In the genomic region with DNA sequence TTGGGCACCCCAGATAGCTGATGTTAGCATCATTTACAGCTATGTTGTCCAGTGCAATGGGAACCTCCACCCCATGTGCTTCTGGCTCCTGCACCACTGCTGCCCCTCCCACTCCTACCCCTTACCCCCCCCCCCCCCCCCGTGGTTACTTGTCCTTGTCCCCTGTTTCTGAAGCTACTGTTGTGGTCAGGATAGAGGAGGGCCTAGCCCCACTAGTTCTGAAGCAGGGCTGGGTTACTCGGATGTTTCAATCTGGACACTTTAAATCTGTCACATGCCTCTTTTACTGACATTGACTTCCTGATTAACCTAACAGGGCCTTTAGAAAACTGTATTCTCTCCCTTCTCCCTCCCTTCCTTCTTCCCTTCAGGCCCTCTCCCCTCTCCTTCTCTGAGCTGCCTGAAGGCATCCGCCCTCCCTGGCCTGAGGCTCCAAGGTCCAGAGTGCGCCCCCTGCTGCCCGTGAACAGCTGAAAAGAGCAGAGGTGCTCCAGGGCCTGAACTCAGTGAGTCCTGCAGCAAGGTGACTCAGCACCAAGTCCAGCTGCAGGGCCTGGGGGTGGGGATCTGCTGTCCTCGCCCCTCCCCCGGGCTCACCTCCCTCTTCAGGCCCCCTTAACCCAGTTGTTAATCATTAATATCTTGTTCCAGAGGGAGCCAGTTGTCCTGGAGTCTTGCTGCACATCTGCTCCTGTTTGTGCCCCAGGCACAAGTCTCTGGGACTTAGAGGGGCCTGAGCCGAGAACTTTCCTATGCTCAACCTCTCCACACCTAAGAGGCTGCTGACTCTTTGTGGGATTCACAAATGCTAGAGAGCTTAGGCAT, we compare ENCODE assay signal across 8 mouse cellular contexts. TPM values are rescaled to one million over a fixed set of nuclear protein-coding genes. Genes with fewer than 3 reads are reported as not detected.
A peak's percentile ranks its signal among the peaks of the same experiment; 100 is the strongest.
DNase-seq lines count a peak whose midpoint lies in the region; ATAC-seq and TF ChIP-seq lines count a peak whose summit lies in the region.

No protein-coding gene starts in this region.

- no peak overlapping the region for H3K9ac ChIP-seq in embryonic facial prominence, embryonic 13.5 days
- H3K9ac ChIP-seq in heart, embryonic 11.5 days (ENCODE audit: low read depth, low read length): no peak overlapping the region
- H3K9ac ChIP-seq in kidney, embryonic 15.5 days: no peak overlapping the region
- H3K9ac ChIP-seq in limb, embryonic 15.5 days: no peak overlapping the region
- H3K9ac ChIP-seq in midbrain, postnatal 0 days (replicated peaks; ENCODE audit: low read length, poor library complexity, severe bottlenecking): no peak overlapping the region

- peak; percentile 48; the same call in 1 of the 2 replicates for ATAC-seq in embryonic facial prominence, embryonic 13.5 days (ENCODE audit: insufficient number of reproducible peaks, insufficient read depth, low FRiP score, low TSS enrichment, low read depth)
- ATAC-seq in heart, embryonic 11.5 days (replicated peaks; ENCODE audit: insufficient number of reproducible peaks, low FRiP score, low TSS enrichment): peak; percentile 70
- ATAC-seq in kidney, embryonic 15.5 days (replicated peaks; ENCODE audit: low FRiP score): peak; percentile 93
- ATAC-seq in limb, embryonic 15.5 days (ENCODE audit: insufficient number of reproducible peaks, low FRiP score, low TSS enrichment, low read depth): peak; percentile 61
- ATAC-seq in midbrain, postnatal 0 days (ENCODE audit: low FRiP score): peak; percentile 68; the same call in 1 of the 2 replicates

- H3K4me2 ChIP-seq in embryonic facial prominence, embryonic 13.5 days: no peak overlapping the region
- no peak overlapping the region for H3K4me2 ChIP-seq in heart, embryonic 11.5 days
- H3K4me2 ChIP-seq in kidney, embryonic 15.5 days: no peak overlapping the region
- no peak overlapping the region for H3K4me2 ChIP-seq in limb, embryonic 15.5 days
- H3K4me2 ChIP-seq in midbrain, postnatal 0 days (ENCODE audit: low read depth, low read length, poor library complexity, severe bottlenecking): no peak overlapping the region

- peak; percentile 84 for TF ChIP-seq CTCF in midbrain, postnatal 0 days (IDR thresholded peaks at IDR 0.05)

- H3K36me3 ChIP-seq in embryonic facial prominence, embryonic 13.5 days: no peaks in the 10 kb centered on the region
- H3K36me3 ChIP-seq in heart, embryonic 11.5 days (ENCODE audit: control insufficient read depth, insufficient read depth, low read length): no peaks in the 10 kb centered on the region
- H3K36me3 ChIP-seq in kidney, embryonic 15.5 days: no peaks in the 10 kb centered on the region
- no peaks in the 10 kb centered on the region for H3K36me3 ChIP-seq in limb, embryonic 15.5 days
- H3K36me3 ChIP-seq in midbrain, postnatal 0 days (ENCODE audit: insufficient read depth, low read length): no peaks in the 10 kb centered on the region

- no peak overlapping the region for H3K4me3 ChIP-seq in embryonic facial prominence, embryonic 13.5 days
- H3K4me3 ChIP-seq in heart, embryonic 11.5 days (ENCODE audit: low read depth, low read length): no peak overlapping the region
- no peak overlapping the region for H3K4me3 ChIP-seq in kidney, embryonic 15.5 days (replicated peaks)
- H3K4me3 ChIP-seq in limb, embryonic 15.5 days: no peak overlapping the region
- no peak overlapping the region for H3K4me3 ChIP-seq in midbrain, postnatal 0 days (ENCODE audit: low read depth, low read length)

- peaks cover 9% of the 10 kb centered on the region for H3K4me1 ChIP-seq in embryonic facial prominence, embryonic 13.5 days
- no peaks in the 10 kb centered on the region for H3K4me1 ChIP-seq in heart, embryonic 11.5 days (ENCODE audit: control insufficient read depth, insufficient read depth, low read length)
- peaks cover 12% of the 10 kb centered on the region for H3K4me1 ChIP-seq in kidney, embryonic 15.5 days
- H3K4me1 ChIP-seq in limb, embryonic 15.5 days: peaks cover 6% of the 10 kb centered on the region; the same call in 1 of the 2 replicates
- H3K4me1 ChIP-seq in midbrain, postnatal 0 days (ENCODE audit: insufficient read depth, low read length): no peaks in the 10 kb centered on the region

- peak; percentile 81 for DNase-seq in A20 (ENCODE audit: low read depth, low spot score)
- peak; percentile 88 to 92 for DNase-seq in adrenal gland, postnatal 36 days
- peak; percentile 59 for DNase-seq in midbrain, postnatal 0 days (ENCODE audit: low spot score)
- DNase-seq in spleen, postnatal 14 days (ENCODE audit: low spot score in 2 of 2): peak; percentile 74 to 83

- H3K27ac ChIP-seq in embryonic facial prominence, embryonic 13.5 days: no peak overlapping the region
- no peak overlapping the region for H3K27ac ChIP-seq in heart, embryonic 11.5 days (ENCODE audit: low read depth, low read length)
- peak overlapping the region; percentile 77 for H3K27ac ChIP-seq in kidney, embryonic 15.5 days
- H3K27ac ChIP-seq in limb, embryonic 15.5 days: no peak overlapping the region
- no peak overlapping the region for H3K27ac ChIP-seq in midbrain, postnatal 0 days (ENCODE audit: low read depth, low read length)

- WGBS in embryonic facial prominence, embryonic 13.5 days: 25% methylated on average over 8 of the region's 8 CpGs
- WGBS in heart, embryonic 11.5 days (ENCODE audit: insufficient replicate concordance): 24% methylated on average over 8 of the region's 8 CpGs
- 20% methylated on average over 8 of the region's 8 CpGs for WGBS in kidney, embryonic 15.5 days
- 25% methylated on average over 8 of the region's 8 CpGs for WGBS in limb, embryonic 15.5 days
- WGBS in midbrain, postnatal 0 days: 26% methylated on average over 7 of the region's 8 CpGs

- H3K27me3 ChIP-seq in embryonic facial prominence, embryonic 13.5 days: 0 out of 2 replicates have a peak, but pooled peaks cover 7% of the 10 kb centered on the region
- H3K27me3 ChIP-seq in heart, embryonic 11.5 days (ENCODE audit: control insufficient read depth, insufficient read depth, low read length): no peaks in the 10 kb centered on the region
- no peaks in the 10 kb centered on the region; the same call in 1 of the 2 replicates for H3K27me3 ChIP-seq in kidney, embryonic 15.5 days
- H3K27me3 ChIP-seq in limb, embryonic 15.5 days: no peaks in the 10 kb centered on the region
- no peaks in the 10 kb centered on the region for H3K27me3 ChIP-seq in midbrain, postnatal 0 days (ENCODE audit: insufficient read depth, low read length)

- no peaks in the 10 kb centered on the region for H3K9me3 ChIP-seq in embryonic facial prominence, embryonic 13.5 days
- H3K9me3 ChIP-seq in heart, embryonic 11.5 days (replicated peaks; ENCODE audit: control insufficient read depth, low read length): no peaks in the 10 kb centered on the region
- H3K9me3 ChIP-seq in kidney, embryonic 15.5 days (replicated peaks): no peaks in the 10 kb centered on the region
- no peaks in the 10 kb centered on the region for H3K9me3 ChIP-seq in limb, embryonic 15.5 days
- H3K9me3 ChIP-seq in midbrain, postnatal 0 days (ENCODE audit: low read length): no peaks in the 10 kb centered on the region

RNA-seq across cellular contexts. Expression of a gene that starts 13.0 kb away (rescaled TPM):
- under 1 TPM in 1 of 2 experiments, not detected in 1; 0.36 TPM for total RNA-seq in adrenal gland, postnatal 36 days (2021)
- polyA plus RNA-seq in embryonic facial prominence, embryonic 13.5 days (2015; fragmentation: Nextera tagmentation; extraction: Ambion mirVana): 1.7 and 3.8 TPM in 2 replicates
- 1.0 and 1.3 TPM in 2 replicates for polyA plus RNA-seq in heart, embryonic 11.5 days (2014; fragmentation: Nextera tagmentation; extraction: Ambion mirVana)
- polyA plus RNA-seq in kidney, embryonic 15.5 days (2015; fragmentation: Nextera tagmentation; extraction: Ambion mirVana): 0.36 and 0.45 TPM in 2 replicates
- 0.37 and 0.89 TPM in 2 replicates for polyA plus RNA-seq in limb, embryonic 15.5 days (2015; fragmentation: Nextera tagmentation; extraction: Ambion mirVana)
- 1.5 and 3.3 TPM in 2 replicates for total RNA-seq in midbrain, postnatal 0 days (2014; rRNA removed)
- 2.0 and 2.8 TPM in 2 replicates for polyA plus RNA-seq in midbrain, postnatal 0 days (2015; fragmentation: Nextera tagmentation; extraction: Ambion mirVana)

RNA-seq across cellular contexts. Expression of a gene that starts 57.6 kb away (rescaled TPM):
- total RNA-seq in adrenal gland, postnatal 36 days (2021): 10 to 100 TPM; 20.3 to 21.2 TPM
- polyA plus RNA-seq in embryonic facial prominence, embryonic 13.5 days (2015; fragmentation: Nextera tagmentation; extraction: Ambion mirVana): 1.7 and 2.0 TPM in 2 replicates
- polyA plus RNA-seq in heart, embryonic 11.5 days (2014; fragmentation: Nextera tagmentation; extraction: Ambion mirVana): 2.1 and 2.4 TPM in 2 replicates
- polyA plus RNA-seq in kidney, embryonic 15.5 days (2015; fragmentation: Nextera tagmentation; extraction: Ambion mirVana): 2.6 and 3.5 TPM in 2 replicates
- 3.4 and 4.0 TPM in 2 replicates for polyA plus RNA-seq in limb, embryonic 15.5 days (2015; fragmentation: Nextera tagmentation; extraction: Ambion mirVana)
- 21.9 and 27.4 TPM in 2 replicates for total RNA-seq in midbrain, postnatal 0 days (2014; rRNA removed)
- 4.4 and 5.1 TPM in 2 replicates for polyA plus RNA-seq in midbrain, postnatal 0 days (2015; fragmentation: Nextera tagmentation; extraction: Ambion mirVana)
